Mouse (Mus musculus) 3T3-L1 (cell line): ENCODE data around the gene Tns1.
A peak's percentile ranks its signal among the peaks of the same experiment; 100 is the strongest.

Experiments
- DNase-seq: peaks from one replicate; pipeline ENCODE4 v3.0.0-alpha.2; 2015; ENCODE audit warnings: low read depth, low spot score

Tns1 gene

GRCm38 (mm10) chr1:74121821-74122576, 2.2 kb downstream of the Tns1 start:
- DNase-seq: peak; percentile 79

DNA sequence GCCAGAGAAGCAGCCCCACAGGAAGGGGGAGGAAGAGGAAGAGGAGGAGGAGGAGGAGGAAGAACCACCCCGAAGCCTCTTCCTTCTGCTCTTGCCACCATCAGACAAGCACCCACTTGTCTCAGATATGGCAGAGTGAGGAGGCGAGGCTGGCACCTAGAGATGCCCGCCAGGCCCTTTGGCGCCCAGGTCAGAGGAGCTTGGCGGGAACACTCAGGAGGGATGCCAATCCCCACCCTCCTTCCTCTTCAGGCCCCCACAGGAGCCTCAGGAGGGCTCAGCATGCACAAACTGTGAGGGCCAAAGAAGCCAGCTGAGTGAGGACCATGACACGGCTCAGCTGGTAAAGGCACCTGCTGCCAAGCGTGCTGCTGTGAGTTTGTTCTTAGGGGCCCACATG, 3.1 kb downstream of the Tns1 start:
- DNase-seq: no peak

GRCm38 (mm10) chr1:74119115-74119514, 5.1 kb downstream of the Tns1 start:
- no peak for DNase-seq

GRCm38 (mm10) chr1:74117876-74118275, 6.4 kb downstream of the Tns1 start:
- no peak for DNase-seq

DNA sequence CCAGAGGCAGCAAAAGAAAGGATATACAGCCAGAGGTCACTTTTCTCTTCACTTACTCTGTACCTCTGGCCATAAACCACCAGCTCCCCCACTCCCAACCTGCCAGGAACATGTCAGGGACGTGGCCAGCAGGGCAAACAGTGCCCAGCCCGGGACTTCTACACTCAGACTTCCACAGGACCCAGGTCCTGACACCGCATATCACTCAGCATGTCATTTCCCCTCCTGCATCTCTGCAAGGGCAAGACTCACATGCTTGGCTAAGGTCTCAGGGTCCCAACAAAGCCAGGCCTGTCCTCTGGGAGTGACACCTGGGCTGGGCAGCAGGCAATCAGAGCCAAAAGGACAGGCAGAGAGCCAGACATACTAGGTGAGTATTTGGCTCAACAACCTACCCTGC, 11.2 kb downstream of the Tns1 start:
- DNase-seq: no peak

DNA sequence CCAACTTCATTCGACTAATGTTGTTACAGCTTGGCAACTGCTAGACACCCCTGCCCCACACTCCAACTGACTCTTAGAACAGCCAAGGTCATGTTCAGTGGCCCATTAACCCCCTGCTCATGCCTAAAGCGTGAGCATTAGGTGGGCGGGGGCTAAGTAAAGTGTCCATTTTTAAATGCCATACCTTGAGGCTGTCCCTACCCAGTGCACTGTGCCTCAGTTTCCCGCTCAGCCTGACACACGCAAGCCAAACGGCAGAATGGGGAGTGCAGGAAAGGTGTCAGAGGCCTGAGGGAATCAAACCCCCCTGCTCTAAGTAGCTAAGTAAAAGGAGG, 12.6 kb downstream of the Tns1 start:
- DNase-seq: no peak

GRCm38 (mm10) chr1:74110932-74111695, 13.1 kb downstream of the Tns1 start:
- no peak for DNase-seq

GRCm38 (mm10) chr1:74109670-74110069, 14.6 kb downstream of the Tns1 start:
- DNase-seq: no peak

DNA sequence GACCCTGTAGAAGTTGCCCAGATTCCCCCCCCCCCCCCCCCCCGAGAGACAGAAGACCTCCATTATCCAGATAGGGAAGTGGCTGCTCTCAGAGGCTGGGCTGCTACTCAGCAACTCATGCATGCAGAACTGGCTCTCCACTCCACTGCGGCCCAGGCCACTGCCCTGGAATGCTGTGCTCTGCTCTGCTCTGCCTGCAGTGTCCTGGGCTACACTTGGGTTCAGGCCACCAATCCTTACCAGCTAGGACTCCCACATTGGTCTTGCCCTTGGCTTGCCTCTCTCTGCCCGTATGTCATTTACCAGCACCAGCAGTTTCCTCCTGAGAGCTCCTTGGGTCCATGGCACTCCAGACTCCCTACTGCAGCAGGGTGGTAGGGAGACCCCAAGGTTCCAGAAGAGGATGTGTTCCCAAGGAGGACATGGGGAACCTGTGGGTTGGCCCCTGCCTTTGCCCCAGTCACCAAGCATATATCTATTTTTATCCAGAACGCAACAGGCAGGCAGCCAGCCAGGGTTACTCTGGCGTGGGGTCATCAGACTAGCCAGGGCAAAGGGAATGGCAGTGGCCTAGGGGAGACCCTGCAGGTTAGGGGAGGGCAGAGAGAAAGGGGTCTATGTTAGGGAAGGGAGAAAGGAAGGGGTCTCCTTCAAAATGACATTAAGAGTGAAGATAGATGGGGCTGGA, 16.2 kb downstream of the Tns1 start:
- no peak for DNase-seq

DNA sequence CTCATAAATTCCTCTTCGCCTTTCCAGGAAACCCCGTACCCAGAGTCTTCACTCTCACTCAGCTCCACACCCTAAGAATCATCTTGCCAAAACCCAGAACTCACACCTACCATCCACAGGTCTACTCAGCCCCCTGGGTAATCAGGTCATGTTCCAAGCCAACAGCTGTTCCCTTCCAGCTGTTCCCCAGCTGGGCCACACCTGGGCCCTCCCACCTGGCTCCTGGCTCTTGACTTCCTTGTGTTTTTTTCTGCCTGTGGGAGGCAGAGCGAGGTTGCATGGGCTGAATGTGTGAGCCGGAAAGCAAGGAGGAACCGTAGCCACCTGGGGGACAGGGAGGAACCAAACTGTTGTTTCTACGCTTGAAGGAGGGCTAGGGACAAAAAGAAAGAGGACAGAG, 18.0 kb downstream of the Tns1 start:
- no peak for DNase-seq

GRCm38 (mm10) chr1:74105660-74106059, 18.6 kb downstream of the Tns1 start:
- DNase-seq: no peak

GRCm38 (mm10) chr1:74103654-74104353, 20.4 kb downstream of the Tns1 start:
- DNase-seq: no peak

DNA sequence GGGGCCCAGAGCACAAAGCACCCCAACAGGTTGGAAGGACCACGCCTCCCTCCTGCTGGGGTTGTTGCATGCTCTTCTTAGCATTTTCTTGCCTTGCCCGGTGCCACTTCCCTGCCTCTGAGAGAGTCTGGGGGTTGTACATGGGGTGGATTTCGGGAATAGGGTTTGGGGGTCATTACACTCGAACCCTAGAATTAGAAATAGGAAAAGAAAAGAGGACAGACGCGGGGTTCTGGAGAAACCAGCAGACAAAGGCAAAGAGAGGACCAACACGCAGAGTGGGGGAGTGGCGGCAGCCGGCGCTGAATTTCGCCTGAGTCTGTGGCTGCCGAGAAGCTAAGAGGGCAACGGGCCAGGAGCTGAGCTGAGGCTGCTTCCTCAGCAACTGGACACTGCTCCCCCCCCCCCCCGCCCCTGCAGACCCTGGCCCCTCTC, 25.2 kb downstream of the Tns1 start:
- no peak for DNase-seq

DNA sequence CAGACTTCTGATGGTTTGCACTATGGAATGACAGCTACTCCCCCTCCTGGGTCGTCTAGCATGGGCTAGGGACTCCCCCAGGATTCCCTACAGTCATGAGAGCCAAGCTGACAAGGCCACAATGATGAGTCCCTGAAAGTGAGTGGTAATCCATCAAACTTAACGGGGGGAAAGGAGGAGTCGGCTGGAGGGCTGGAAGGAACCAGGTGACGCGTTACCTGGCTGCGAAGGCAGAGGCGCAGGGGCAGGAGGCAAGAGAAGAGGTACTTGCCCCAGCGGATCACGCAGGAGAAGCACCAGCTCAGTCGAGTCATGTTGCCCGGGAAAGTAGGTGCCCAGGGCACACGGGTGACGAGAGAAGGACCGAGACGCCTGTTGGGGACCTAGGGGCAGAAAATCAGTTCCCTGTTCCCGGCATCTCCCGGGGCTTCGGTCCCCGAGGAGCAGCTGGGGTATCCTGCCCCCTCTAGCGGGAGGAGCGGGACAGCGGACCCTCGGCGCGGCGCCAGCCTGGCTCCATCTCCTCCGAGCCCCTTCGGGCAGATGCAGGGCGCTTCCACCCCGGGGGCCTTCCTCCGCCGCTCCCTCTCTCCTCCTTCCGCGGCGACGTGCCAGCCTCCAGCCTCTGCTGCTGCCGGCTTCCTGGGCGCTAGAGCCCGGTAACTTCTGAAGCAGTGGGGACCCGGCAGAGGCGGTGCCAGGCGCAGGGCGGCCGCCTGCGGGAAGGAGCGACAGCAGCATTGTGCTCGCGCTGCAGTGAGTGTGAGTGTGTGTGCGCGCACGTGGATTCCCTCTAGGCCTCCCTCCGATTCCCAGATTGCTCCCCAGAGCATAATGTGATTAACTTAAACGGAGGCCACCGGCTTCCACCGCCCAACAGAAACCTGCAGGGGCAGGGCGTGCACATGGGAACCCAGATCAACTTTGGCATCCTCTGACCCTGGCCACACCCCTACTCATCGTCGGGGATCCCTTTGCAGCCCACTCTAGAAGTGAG, 25.9 kb downstream of the Tns1 start:
- DNase-seq: no peak

DNA sequence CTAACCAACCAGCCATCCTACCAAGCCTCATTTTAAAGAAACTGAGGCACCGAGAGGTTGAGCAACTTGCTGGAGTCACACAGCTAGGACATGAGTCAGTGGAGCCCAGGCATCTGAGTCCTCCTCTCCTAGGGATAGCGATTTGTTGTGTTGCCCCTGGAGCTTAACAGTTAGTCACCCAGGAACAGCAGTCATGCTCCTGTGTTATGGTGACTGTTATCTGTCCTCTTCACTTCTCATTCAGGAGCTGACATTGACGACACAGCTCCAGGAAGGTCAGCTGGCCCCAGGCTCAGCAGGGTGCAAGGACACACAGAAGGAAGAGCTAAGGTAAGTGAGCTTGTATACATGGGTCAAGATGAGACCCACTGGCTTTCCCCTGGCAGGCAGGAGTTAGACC, 28.5 kb downstream of the Tns1 start:
- DNase-seq: no peak

GRCm38 (mm10) chr1:74095296-74095695, 29.0 kb downstream of the Tns1 start:
- no peak for DNase-seq

DNA sequence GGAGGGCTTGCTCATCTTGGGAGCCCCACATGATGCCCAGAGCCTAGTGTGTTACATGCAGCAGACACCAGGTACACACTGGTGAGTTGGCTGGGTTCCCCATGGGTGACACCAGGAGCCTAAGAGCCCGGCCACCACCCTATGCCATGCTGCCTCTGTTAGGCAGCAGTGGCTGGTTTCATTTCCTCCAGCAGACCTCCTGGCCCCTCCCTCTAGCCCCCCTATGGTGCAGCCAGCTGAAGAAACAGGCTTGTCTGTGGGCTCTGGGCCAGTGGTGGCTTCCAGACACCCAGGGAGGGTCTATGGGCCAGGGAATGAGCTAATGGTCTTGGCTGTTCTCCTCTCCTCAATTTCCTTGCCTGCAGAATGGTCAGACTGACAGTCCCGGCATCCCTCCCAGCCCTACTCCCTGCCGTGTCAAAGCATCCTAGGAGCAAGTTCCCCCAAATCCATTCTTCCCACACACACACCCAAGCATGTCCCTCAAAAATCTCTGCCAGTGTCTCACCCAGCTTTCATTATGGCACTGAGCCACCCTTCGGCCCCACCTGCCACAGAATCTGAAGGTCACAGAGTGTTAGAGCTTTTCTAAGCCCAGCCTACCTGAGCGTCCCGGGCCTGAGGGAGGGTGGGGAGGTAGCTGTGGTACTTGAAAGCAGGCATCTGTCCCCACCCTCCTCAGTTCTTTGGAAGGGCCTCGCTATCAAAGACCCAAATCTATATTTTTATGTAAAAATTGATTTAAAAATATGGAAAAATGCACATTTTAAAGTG, 29.6 kb downstream of the Tns1 start:
- DNase-seq: no peak

DNA sequence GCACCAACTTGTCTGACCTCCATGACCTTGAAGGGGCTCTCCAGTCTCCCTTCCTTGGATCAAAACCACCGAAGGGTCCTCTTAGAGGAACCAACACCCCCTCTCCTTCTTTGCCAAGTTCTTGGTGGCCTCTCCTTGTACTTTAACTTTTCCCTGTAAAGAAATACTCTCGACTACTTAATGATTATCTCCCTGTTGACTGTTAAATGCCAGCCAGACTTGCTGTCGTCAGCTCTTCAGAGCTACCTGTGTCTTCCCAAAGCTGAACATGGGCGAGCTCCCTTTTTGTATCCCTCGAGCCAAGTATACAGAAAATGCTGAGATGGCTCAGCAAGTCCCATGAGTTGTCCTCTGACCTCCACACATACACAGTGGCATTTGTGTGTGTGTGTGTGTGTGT, 30.8 kb downstream of the Tns1 start:
- no peak for DNase-seq

DNA sequence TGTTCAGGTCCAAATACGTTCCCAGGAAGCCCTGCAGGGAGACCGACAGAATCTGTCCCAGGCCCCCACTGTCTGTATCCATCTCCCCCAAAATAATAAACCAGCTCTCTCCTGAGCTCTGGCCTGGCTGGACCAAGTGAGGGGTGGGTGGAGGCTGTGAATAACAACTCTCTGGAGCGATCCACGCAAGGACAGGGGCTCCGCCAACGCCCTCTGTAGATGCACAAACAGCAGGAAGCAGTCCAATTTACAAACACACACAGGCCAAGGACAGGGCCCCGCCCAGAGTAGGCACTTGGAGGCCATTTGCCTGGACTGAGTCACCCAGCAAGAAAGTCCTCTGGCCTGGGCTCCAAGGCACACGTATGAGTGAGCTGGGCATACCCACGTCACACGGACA, 32.0 kb downstream of the Tns1 start:
- peak; percentile 84 for DNase-seq

- peak; percentile 69 for DNase-seq
Measured at GRCm38 (mm10) chr1:74091611-74092224, 32.5 kb downstream of the Tns1 start.
